ENCODE assay signal across 7 mouse cellular contexts in genomic region chr5:115908251-115908650, GRCm38 (mm10).
DNase-seq lines count a peak whose midpoint lies in the region; ATAC-seq and TF ChIP-seq lines count a peak whose summit lies in the region.

No protein-coding gene starts in this region.

- H3K27ac ChIP-seq in forebrain, postnatal 0 days (ENCODE audit: low read depth, low read length), result peak overlapping the region; percentile 57
- H3K27ac ChIP-seq in neural tube, embryonic 14.5 days (ENCODE audit: low read depth, low read length), result peak overlapping the region; percentile 52; the same call in 1 of the 2 replicates

- H3K4me3 ChIP-seq in forebrain, postnatal 0 days (ENCODE audit: low read depth, low read length), result peak overlapping the region; percentile 44
- H3K4me3 ChIP-seq in neural tube, embryonic 14.5 days (ENCODE audit: low read depth, low read length), result peak overlapping the region; percentile 36

- intact Hi-C loops in left cerebral cortex, postnatal 25 days (cut with DNase I), result loop anchor here (2.0 to 5.0 kb wide), 4 partner anchors 63 to 256 kb away; partner anchors contain the start of gene Cit

- peak overlapping the region; percentile 74 for H3K4me2 ChIP-seq in forebrain, postnatal 0 days (ENCODE audit: low read depth)
- H3K4me2 ChIP-seq in neural tube, embryonic 14.5 days (ENCODE audit: low read depth, low read length), result peak overlapping the region; percentile 80

- no peaks in the 10 kb centered on the region; the same call in 1 of the 2 replicates for H3K4me1 ChIP-seq in forebrain, postnatal 0 days (ENCODE audit: insufficient read depth)
- H3K4me1 ChIP-seq in neural tube, embryonic 14.5 days (ENCODE audit: control insufficient read depth, insufficient read depth, low read length), result peaks cover 19% of the 10 kb centered on the region

- peak; percentile 89 for ATAC-seq in forebrain, postnatal 0 days
- ATAC-seq in neural tube, embryonic 14.5 days (ENCODE audit: low read depth), result peak; percentile 59

- H3K9ac ChIP-seq in forebrain, postnatal 0 days, result peak overlapping the region; percentile 46
- peak overlapping the region; percentile 48; the same call in 1 of the 2 replicates for H3K9ac ChIP-seq in neural tube, embryonic 14.5 days (replicated peaks; ENCODE audit: low read depth, low read length)

- H3K27me3 ChIP-seq in forebrain, postnatal 0 days (ENCODE audit: insufficient read depth, low read length), result no peaks in the 10 kb centered on the region
- no peaks in the 10 kb centered on the region for H3K27me3 ChIP-seq in neural tube, embryonic 14.5 days (ENCODE audit: control insufficient read depth, insufficient read depth, low read length)

- TF ChIP-seq CTCF in forebrain, postnatal 0 days (IDR thresholded peaks at IDR 0.05; ENCODE audit: low read depth), result no peak

- no peaks in the 10 kb centered on the region for H3K9me3 ChIP-seq in forebrain, postnatal 0 days (ENCODE audit: low read length)
- no peaks in the 10 kb centered on the region for H3K9me3 ChIP-seq in neural tube, embryonic 14.5 days (ENCODE audit: control insufficient read depth, low read length)

- 23% methylated on average over 10 of the region's 10 CpGs for WGBS in forebrain, postnatal 0 days
- 30% methylated on average over 10 of the region's 10 CpGs for WGBS in neural tube, embryonic 14.5 days

- DNase-seq in brain, adult 2 months (ENCODE audit: low read depth, low spot score), result peak; percentile 93
- DNase-seq in cerebellum, adult 18-20 months, result peak; percentile 69 to 70
- peak; percentile 79 for DNase-seq in forebrain, postnatal 0 days
- peak; percentile 77 to 85 for DNase-seq in left cerebral cortex, postnatal 25 days (ENCODE audit: low spot score in 2 of 2)
- DNase-seq in adrenal gland, postnatal 36 days, result no peak
- no peak for DNase-seq in adrenal gland, postnatal 4 days (ENCODE audit: low spot score in 2 of 2)

- no peaks in the 10 kb centered on the region for H3K36me3 ChIP-seq in forebrain, postnatal 0 days (ENCODE audit: insufficient read depth)
- no peaks in the 10 kb centered on the region for H3K36me3 ChIP-seq in neural tube, embryonic 14.5 days (ENCODE audit: control insufficient read depth, insufficient read depth, low read length)

Comparison
In these comparisons a context has a peak if more than half of its experiments do, and no peak if none do; other contexts are left out.
1. DNase-seq: peak in brain, adult 2 months (single experiment), cerebellum, adult 18-20 months (2 of 2), forebrain, postnatal 0 days (single experiment) and left cerebral cortex, postnatal 25 days (2 of 2); none in adrenal gland, postnatal 36 days (0 of 2) and adrenal gland, postnatal 4 days (0 of 2).